Comparison of ENCODE assay signal across 8 mouse cellular contexts in genomic region chr5:20880797-20881775, GRCm38 (mm10). TPM values are rescaled to one million over a fixed set of nuclear protein-coding genes. Genes with fewer than 3 reads are reported as not detected.
DNase-seq lines count a peak whose midpoint lies in the region; ATAC-seq and TF ChIP-seq lines count a peak whose summit lies in the region.

No protein-coding gene starts in this region.

- peak; percentile 68 for DNase-seq in cerebellum, adult 11 months
- DNase-seq in heart, postnatal 4 days: peak; percentile 62
- DNase-seq in layer of hippocampus, postnatal 10 days (ENCODE audit: low spot score in 2 of 2): peak; percentile 55 to 61
- peak; percentile 42 to 54 for DNase-seq in thymus, adult 18-20 months

- H3K4me2 ChIP-seq in forebrain, embryonic 15.5 days (replicated peaks): peak overlapping the region; percentile 53
- peak overlapping the region; percentile 67 for H3K4me2 ChIP-seq in lung, embryonic 15.5 days

- TF ChIP-seq EP300 in ES-Bruce4 (IDR thresholded peaks at IDR 0.05; ENCODE audit: insufficient read depth, low read depth, low read length): no peak

- WGBS in forebrain, embryonic 15.5 days: 1% methylated on average over 60 of the region's 64 CpGs
- WGBS in lung, embryonic 15.5 days: 1% methylated on average over 51 of the region's 64 CpGs
- 1% methylated on average over 59 of the region's 64 CpGs for WGBS in olfactory bulb, adult 2 months

- H3K9me3 ChIP-seq in ES-Bruce4 (replicated peaks; ENCODE audit: control insufficient read depth, insufficient read depth, low read length, poor library complexity, severe bottlenecking): no peaks in the 10 kb centered on the region
- no peaks in the 10 kb centered on the region for H3K9me3 ChIP-seq in forebrain, embryonic 15.5 days
- no peaks in the 10 kb centered on the region for H3K9me3 ChIP-seq in lung, embryonic 15.5 days

- peaks cover 4% of the 10 kb centered on the region for H3K36me3 ChIP-seq in ES-Bruce4 (ENCODE audit: control insufficient read depth, insufficient read depth, low read length, poor library complexity, severe bottlenecking)
- H3K36me3 ChIP-seq in forebrain, embryonic 15.5 days: no peaks in the 10 kb centered on the region
- H3K36me3 ChIP-seq in lung, embryonic 15.5 days: no peaks in the 10 kb centered on the region

- H3K4me3 ChIP-seq in ES-Bruce4 (ENCODE audit: low read depth, low read length): peak overlapping the region; percentile 94
- H3K4me3 ChIP-seq in forebrain, embryonic 15.5 days: peak overlapping the region; percentile 94
- H3K4me3 ChIP-seq in lung, embryonic 15.5 days: peak overlapping the region; percentile 72
- peak overlapping the region; percentile 75 for H3K4me3 ChIP-seq in olfactory bulb, adult 2 months (ENCODE audit: insufficient read depth, low read depth, low read length)

- no peaks in the 10 kb centered on the region for H3K27me3 ChIP-seq in ES-Bruce4 (ENCODE audit: control insufficient read depth, insufficient read depth, low read length, poor library complexity, severe bottlenecking)
- H3K27me3 ChIP-seq in forebrain, embryonic 15.5 days: no peaks in the 10 kb centered on the region
- H3K27me3 ChIP-seq in lung, embryonic 15.5 days: no peaks in the 10 kb centered on the region

- no peak for TF ChIP-seq POLR2A in ES-Bruce4 (IDR thresholded peaks at IDR 0.05; ENCODE audit: insufficient read depth, low read length)
- TF ChIP-seq POLR2A in olfactory bulb, adult 2 months (IDR thresholded peaks at IDR 0.05; ENCODE audit: insufficient read depth, low read depth, low read length): no peak

- no peak for ATAC-seq in forebrain, embryonic 15.5 days (replicated peaks)
- peak; percentile 43; the same call in 1 of the 2 replicates for ATAC-seq in lung, embryonic 15.5 days (ENCODE audit: borderline replicate concordance, extremely low read depth, low FRiP score, low TSS enrichment)

- TF ChIP-seq CTCF in ES-Bruce4 (IDR thresholded peaks at IDR 0.05; ENCODE audit: low read depth, low read length): no peak
- TF ChIP-seq CTCF in olfactory bulb, adult 2 months (IDR thresholded peaks at IDR 0.05; ENCODE audit: insufficient read depth, low read depth, low read length): no peak

- peak overlapping the region; percentile 65; the same call in 1 of the 2 replicates for H3K27ac ChIP-seq in ES-Bruce4 (ENCODE audit: insufficient read depth, low read length)
- H3K27ac ChIP-seq in forebrain, embryonic 15.5 days (replicated peaks): peak overlapping the region; percentile 93
- H3K27ac ChIP-seq in lung, embryonic 15.5 days: peak overlapping the region; percentile 92
- H3K27ac ChIP-seq in olfactory bulb, adult 2 months (ENCODE audit: insufficient read depth, low read depth, low read length): peak overlapping the region; percentile 37; the same call in 1 of the 2 replicates

- peak overlapping the region; percentile 98 for H3K9ac ChIP-seq in ES-Bruce4 (ENCODE audit: low read depth, poor library complexity, severe bottlenecking)
- H3K9ac ChIP-seq in forebrain, embryonic 15.5 days (replicated peaks): peak overlapping the region; percentile 76
- peak overlapping the region; percentile 68 for H3K9ac ChIP-seq in lung, embryonic 15.5 days

- peaks cover 2% of the 10 kb centered on the region for H3K4me1 ChIP-seq in ES-Bruce4 (ENCODE audit: control insufficient read depth, insufficient read depth, low read length)
- peaks cover 24% of the 10 kb centered on the region for H3K4me1 ChIP-seq in forebrain, embryonic 15.5 days
- peaks cover 19% of the 10 kb centered on the region for H3K4me1 ChIP-seq in lung, embryonic 15.5 days
- peaks cover 5% of the 10 kb centered on the region; the same call in 1 of the 2 replicates for H3K4me1 ChIP-seq in olfactory bulb, adult 2 months (ENCODE audit: control insufficient read depth, insufficient read depth, low read length)

RNA-seq across cellular contexts. Expression of gene Phtf2, which starts 0.8 kb away (rescaled TPM):
- 36.0 and 39.3 TPM in 2 replicates for polyA plus RNA-seq in ES-Bruce4 (2011; ENCODE audit: insufficient read depth, insufficient read length, low read depth, missing spikeins)
- 21.1 and 24.4 TPM in 2 replicates for polyA plus RNA-seq in forebrain, embryonic 15.5 days (2015; fragmentation: Nextera tagmentation; extraction: Ambion mirVana)
- total RNA-seq in heart, postnatal 4 days (2021): 10 to 100 TPM; 61.0 to 66.1 TPM
- 10 to 100 TPM; 21.6 to 22.7 TPM for total RNA-seq in layer of hippocampus, postnatal 10 days (2021)
- 10.7 and 11.2 TPM in 2 replicates for polyA plus RNA-seq in lung, embryonic 15.5 days (2015; fragmentation: Nextera tagmentation; extraction: Ambion mirVana)
- polyA plus RNA-seq in olfactory bulb, adult 2 months (2012; ENCODE audit: insufficient read depth, insufficient read length, low replicate concordance, missing spikeins): not detected in 2 replicates

RNA-seq across cellular contexts. Expression of gene Tmem60, which starts 0.9 kb away (rescaled TPM):
- polyA plus RNA-seq in ES-Bruce4 (2011; ENCODE audit: insufficient read depth, insufficient read length, low read depth, missing spikeins): 41.0 and 41.8 TPM in 2 replicates
- 54.9 and 59.5 TPM in 2 replicates for polyA plus RNA-seq in forebrain, embryonic 15.5 days (2015; fragmentation: Nextera tagmentation; extraction: Ambion mirVana)
- total RNA-seq in heart, postnatal 4 days (2021): 10 to 100 TPM; 22.0 to 22.4 TPM
- 10 to 100 TPM; 21.1 to 23.5 TPM for total RNA-seq in layer of hippocampus, postnatal 10 days (2021)
- 44.4 and 47.6 TPM in 2 replicates for polyA plus RNA-seq in lung, embryonic 15.5 days (2015; fragmentation: Nextera tagmentation; extraction: Ambion mirVana)
- not detected in 2 replicates for polyA plus RNA-seq in olfactory bulb, adult 2 months (2012; ENCODE audit: insufficient read depth, insufficient read length, low replicate concordance, missing spikeins)

Comparison
In these comparisons a context has a peak if more than half of its experiments do, and no peak if none do; other contexts are left out.
1. H3K27ac ChIP-seq: peak in every context shown above with its lines; median percentile 93 in forebrain, embryonic 15.5 days; 92 in lung, embryonic 15.5 days; 65 in ES-Bruce4; 37 in olfactory bulb, adult 2 months.
2. RNA of gene Tmem60, which starts 0.9 kb away (polyA plus RNA-seq): 54.9 to 59.5 TPM in forebrain, embryonic 15.5 days, 44.4 to 47.6 TPM in lung, embryonic 15.5 days and 41.0 to 41.8 TPM in ES-Bruce4; not detected in olfactory bulb, adult 2 months; every median in the first group is over 10 times any median in the second.
3. Peak in every context shown above with its lines, with median percentiles within 50 percentile points of each other: H3K4me3 ChIP-seq, H3K9ac ChIP-seq and DNase-seq.